Mouse (Mus musculus) cerebellum, adult 2 months (tissue): Measurements from ENCODE around the gene Fgfr2. TPM values are rescaled to one million over a fixed set of nuclear protein-coding genes. Genes with fewer than 3 reads are reported as not detected.
"Not testable (repeated sequence)": the region's sequence is repeated elsewhere in the genome, so short reads cannot be mapped to it uniquely, and the experiment has no call there.

Source experiments
- DNase-seq, 2 experiments: peaks; one replicate each; pipeline ENCODE4 v3.0.0; 2021
- H3K27ac ChIP-seq: fragments of 200-500 bp; 2 replicates; pipeline ENCODE4 v1.5.1; 2012; ENCODE audit warnings: low read length, control low read depth, inconsistent platforms; ENCODE audit not compliant: insufficient read depth
- H3K27me3 ChIP-seq: fragments of 200-500 bp; 2 replicates; pipeline ENCODE4 v1.6.1; 2012; ENCODE audit warnings: inconsistent platforms, mild to moderate bottlenecking, low read length, moderate library complexity; ENCODE audit not compliant: control insufficient read depth, insufficient read depth
- H3K4me1 ChIP-seq: fragments of 200-500 bp; 2 replicates; pipeline ENCODE4 v1.6.1; 2011; ENCODE audit warnings: low read length; ENCODE audit not compliant: control insufficient read depth, insufficient read depth
- H3K4me3 ChIP-seq: fragments of 200-500 bp; replicated peaks from 2 replicates; pipeline ENCODE3; 2011; ENCODE audit warnings: mild to moderate bottlenecking, low read depth, low read length, control low read depth; ENCODE audit not compliant: insufficient read depth
- CTCF ChIP-seq: fragments of 200-500 bp; IDR thresholded peaks from 2 replicates; pipeline ENCODE4 v1.5.1; 2011; ENCODE audit warnings: low read depth, mild to moderate bottlenecking, control low read depth, low read length, moderate library complexity, borderline replicate concordance; ENCODE audit not compliant: insufficient read depth
- POLR2A ChIP-seq: fragments of 200-500 bp; IDR thresholded peaks from 2 replicates; pipeline ENCODE4 v1.6.1; 2011; ENCODE audit warnings: low read length, control low read depth, borderline replicate concordance; ENCODE audit not compliant: insufficient read depth
- WGBS: fragments of 180-500 bp; shearing (Covaris S2); methylation state at CpG from one replicate; pipeline ENCODE4 v1.1.7; 2018; 5-methylcytosine and 5-hydroxymethylcytosine counted together
- polyA plus RNA-seq: library from polyadenylated mRNA; depleted of rRNA; stranded (reverse); fragments of >200 nt; gene quantifications from 2 replicates; pipeline ENCODE4 v1.2.3, GENCODE M21; 2012

The Fgfr2 gene
- polyA plus RNA-seq, 1 experiment, result 95.3 TPM

DNA sequence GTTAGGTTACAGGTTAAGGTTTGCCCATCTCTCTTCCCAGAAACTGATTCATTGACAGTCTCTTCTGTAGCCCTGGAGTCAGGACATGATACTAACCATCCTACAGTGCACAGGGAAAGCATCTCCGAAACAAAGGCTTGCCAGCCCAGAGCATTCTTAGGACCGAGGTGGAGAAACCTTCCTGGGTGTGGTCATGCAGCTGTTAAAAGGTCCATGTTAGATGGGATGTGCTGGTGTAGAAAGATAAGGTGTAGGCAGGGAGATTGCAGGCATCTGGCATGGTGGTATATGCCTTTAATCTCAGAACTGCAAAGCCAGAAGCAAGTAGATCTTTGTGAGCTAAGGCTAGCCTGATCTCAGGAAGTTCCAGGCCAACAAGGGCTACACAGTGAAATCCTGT is 1698.2 kb downstream of the Fgfr2 start:
- H3K27me3 ChIP-seq, result no peaks in the 10 kb centered on the region
- no peak for TF ChIP-seq CTCF
- TF ChIP-seq POLR2A, result no peak
- H3K4me1 ChIP-seq, result no peaks in the 10 kb centered on the region
- DNase-seq, result no peak
- no peak overlapping the region for H3K27ac ChIP-seq
- H3K4me3 ChIP-seq, result no peak overlapping the region
- 91% methylated on average over 2 of the region's 2 CpGs for WGBS

DNA sequence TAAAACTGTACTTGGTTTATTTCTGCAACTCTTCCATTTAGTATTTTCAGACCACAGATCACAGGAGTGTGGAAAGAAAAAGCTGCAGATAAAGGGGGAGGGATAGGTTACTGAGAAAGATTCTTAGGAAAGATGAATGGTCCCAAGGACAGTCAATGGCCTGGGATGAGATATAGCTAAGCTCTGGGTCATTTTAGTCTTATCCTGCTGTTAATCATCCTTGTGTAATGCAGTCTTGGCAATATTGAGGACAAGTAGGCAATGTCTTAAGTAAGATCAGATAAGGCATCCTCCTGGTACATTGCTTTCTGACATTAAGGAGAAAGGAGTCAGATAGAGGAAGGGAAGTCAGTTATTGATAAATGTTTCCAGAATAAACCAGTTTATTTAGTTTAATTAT is 1705.5 kb downstream of the Fgfr2 start:
- H3K4me1 ChIP-seq, result no peaks in the 10 kb centered on the region
- H3K27ac ChIP-seq, result no peak overlapping the region
- no peak overlapping the region for H3K4me3 ChIP-seq
- DNase-seq, result no peak
- TF ChIP-seq POLR2A (no peak), CTCF (no peak)
- H3K27me3 ChIP-seq, result no peaks in the 10 kb centered on the region

DNA sequence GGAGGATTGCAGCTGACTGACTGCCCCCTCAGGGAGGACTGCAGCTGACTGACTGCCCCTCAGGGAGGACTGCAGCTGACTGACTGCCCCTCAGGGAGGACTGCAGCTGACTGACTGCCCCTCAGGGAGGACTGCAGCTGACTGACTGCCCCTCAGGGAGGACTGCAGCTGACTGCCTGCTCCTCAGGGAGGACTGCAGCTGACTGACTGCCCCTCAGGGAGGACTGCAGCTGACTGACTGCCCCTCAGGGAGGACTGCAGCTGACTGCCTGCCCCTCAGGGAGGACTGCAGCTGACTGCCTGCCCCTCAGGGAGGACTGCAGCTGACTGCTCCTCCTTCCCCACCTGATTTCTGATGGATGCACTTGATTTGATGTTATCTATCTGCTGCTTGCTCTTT is 1706.4 kb downstream of the Fgfr2 start:
- H3K4me3 ChIP-seq, DNase-seq, H3K4me1 ChIP-seq, H3K27me3 ChIP-seq, H3K27ac ChIP-seq: not testable (repeated sequence)

DNA sequence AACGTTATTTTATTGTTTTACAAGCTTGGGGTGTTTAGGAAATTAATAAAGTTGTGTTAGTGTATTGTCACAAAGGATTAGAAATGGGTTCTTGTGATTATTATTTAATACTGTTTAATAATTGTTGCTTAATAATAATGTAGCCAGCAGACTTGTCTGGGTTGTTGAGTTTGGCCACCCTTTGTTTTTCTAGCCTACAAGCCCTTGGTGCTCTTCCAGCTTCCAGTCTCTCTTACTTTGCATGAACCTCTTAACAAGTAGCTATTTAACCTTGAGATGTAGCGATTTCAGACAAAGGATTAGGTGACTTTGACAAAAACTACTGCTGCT is 1711.2 kb downstream of the Fgfr2 start:
- WGBS, result 80% methylated on average over 2 of the region's 2 CpGs
- DNase-seq, result no peak
- TF ChIP-seq CTCF (no peak), POLR2A (no peak)
- no peaks in the 10 kb centered on the region; the same call in 1 of the 2 replicates for H3K4me1 ChIP-seq
- no peak overlapping the region for H3K27ac ChIP-seq
- no peaks in the 10 kb centered on the region for H3K27me3 ChIP-seq
- H3K4me3 ChIP-seq, result no peak overlapping the region

DNA sequence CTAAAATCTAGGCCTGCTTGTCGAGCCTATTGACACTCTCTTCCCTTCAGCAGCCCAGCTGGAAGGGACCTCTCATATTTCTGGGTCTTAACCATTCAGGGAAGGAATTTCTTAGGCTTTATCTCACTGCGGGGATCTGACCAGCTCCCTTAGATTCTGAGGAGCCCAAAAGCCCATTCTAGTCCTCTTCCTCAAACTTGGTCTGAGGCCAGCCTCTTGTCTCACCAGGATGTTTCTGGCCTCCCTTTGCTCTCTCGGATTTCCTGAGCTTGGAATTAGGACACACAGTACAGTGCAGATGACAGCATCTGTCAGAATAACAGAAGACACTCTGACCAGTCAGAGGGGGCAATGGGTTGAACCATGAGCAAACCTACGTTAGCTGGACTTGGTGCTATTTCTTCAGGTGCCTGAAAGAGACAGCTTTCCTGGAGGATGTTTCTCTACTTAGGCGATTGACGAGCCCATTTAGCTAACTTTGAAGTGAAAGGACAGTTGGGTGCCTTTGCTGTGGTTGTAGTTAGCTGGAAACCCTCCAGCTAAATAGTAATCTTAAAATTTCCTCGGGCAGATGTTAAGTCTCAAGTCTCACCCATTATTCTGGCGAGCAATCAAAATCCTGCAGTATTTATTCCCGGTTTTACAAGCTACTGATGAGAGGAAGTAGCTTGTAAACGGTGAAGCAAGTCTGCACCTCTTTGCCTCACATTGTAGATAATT is 1711.8 kb downstream of the Fgfr2 start:
- H3K27ac ChIP-seq, result no peak overlapping the region
- H3K4me1 ChIP-seq, result no peaks in the 10 kb centered on the region; the same call in 1 of the 2 replicates
- H3K4me3 ChIP-seq, result peak overlapping the region; percentile 56
- 36% methylated on average over 10 of the region's 10 CpGs for WGBS
- TF ChIP-seq POLR2A, result no peak
- TF ChIP-seq CTCF, result no peak
- no peaks in the 10 kb centered on the region for H3K27me3 ChIP-seq
- peak in 1 of 2 experiments; percentile 21 for DNase-seq

DNA sequence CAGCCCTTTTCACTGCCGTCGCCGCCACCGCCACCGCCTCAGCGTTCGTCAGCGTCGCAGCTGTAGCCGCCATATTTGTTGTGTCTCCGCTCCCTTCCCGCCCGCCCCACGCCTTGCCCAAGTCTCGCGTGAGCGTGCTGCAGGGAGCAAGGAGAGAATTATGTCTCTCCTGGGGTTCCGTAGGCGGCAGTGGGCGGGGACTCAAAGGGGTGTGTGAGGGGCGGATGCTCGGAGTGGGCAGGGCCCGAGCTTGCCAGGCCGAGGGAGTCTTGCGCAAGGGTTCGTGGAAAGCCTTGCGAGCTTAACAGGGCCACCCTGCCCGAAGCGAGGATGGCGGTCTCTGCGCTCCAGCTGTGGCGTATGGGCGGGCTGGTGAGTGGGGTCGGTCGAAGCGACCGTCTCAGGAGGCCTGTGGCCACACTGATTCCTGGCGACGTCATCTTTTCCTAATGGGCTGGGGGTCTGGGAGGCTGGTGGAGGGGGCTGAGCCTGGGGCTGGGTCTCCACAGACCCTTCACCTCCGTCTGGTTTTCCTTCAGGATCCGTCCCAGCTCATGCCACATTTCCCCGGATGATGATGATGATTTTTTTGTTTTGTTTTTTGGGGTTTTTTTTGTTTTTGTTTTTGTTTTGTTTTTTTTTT is 1712.6 kb downstream of the Fgfr2 start, which contains the start of the genes Ikzf5 and Acadsb:
Gene Ikzf5, minus strand, starts transcription at position 106 of the 643 bp plus-strand sequence.
Gene Acadsb, plus strand, starts transcription at position 186 of the 643 bp plus-strand sequence.
- TF ChIP-seq CTCF (no peak), POLR2A (peak; percentile 82; the same call in 1 of the 2 replicates)
- no peaks in the 10 kb centered on the region for H3K27me3 ChIP-seq
- no peaks in the 10 kb centered on the region; the same call in 1 of the 2 replicates for H3K4me1 ChIP-seq
- peak; percentile 98 to 99 for DNase-seq
- under 1% methylated on average over 42 of the region's 42 CpGs for WGBS
- peak within 1 kb of the TSS; percentile 98 for H3K4me3 ChIP-seq
- H3K27ac ChIP-seq, result peak within 1 kb of the TSS; percentile 71

DNA sequence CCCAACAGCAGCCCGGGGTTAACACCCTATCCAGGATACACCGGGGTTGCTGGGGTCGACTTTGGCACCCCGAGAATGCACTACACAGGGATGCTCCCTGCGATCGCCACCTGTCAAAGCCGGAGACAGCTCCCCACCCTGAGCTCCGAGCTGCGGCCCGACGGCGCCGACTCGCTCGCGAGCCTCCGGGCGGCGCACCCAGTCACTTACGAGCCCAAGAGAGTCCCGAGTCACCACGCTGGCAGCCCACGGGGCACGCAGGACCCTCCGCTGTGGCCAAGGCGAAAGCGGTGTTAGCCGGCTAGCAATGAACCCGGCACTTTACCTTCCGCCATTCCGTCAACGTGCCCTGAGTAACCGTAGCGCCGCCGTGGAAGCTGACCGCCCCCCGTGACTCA is 1713.2 kb downstream of the Fgfr2 start:
- TF ChIP-seq POLR2A (no peak), CTCF (no peak)
- Histone ChIP-seq H3K4me1 (no peaks in the 10 kb centered on the region; the same call in 1 of the 2 replicates), H3K4me3 (peak overlapping the region; percentile 98), H3K27me3 (no peaks in the 10 kb centered on the region), H3K27ac (peak overlapping the region; percentile 71)
- no peak for DNase-seq
- under 1% methylated on average over 38 of the region's 38 CpGs for WGBS
